Mouse (Mus musculus) heart, postnatal 10 days (tissue): Measurements from ENCODE around the gene Kif14. TPM values are rescaled to one million over a fixed set of nuclear protein-coding genes. Genes with fewer than 3 reads are reported as not detected.

Experiments
- DNase-seq, 2 experiments: peaks; one replicate each; pipeline ENCODE4 v3.0.0; 2021
- intact Hi-C: fragments of 180-260 bp; cut with DNase I; formaldehyde crosslinking; loops from one replicate; pipeline ENCODE4 v1.15.1; 2025
- total RNA-seq, 2 experiments: library from RNA; stranded (reverse); gene quantifications; 2 replicates each; pipeline ENCODE4 v1.2.3; 2021

Gene Kif14
- total RNA-seq, 2 experiments from 2014 or later: 1.9 to 2.8 TPM

- no peak for DNase-seq
Observed at GRCm38 (mm10) chr1:136580266-136580665, 114.1 kb downstream of the Kif14 start.

More at GRCm38 (mm10) chr1:136580266-136580665, 114.1 kb downstream of the Kif14 start:
- intact Hi-C loops: no loop called here

Other genes with a start within 250 kb of the Kif14 start
- gene Inava, start 232.1 kb upstream of the Kif14 start, total RNA-seq: under 1 TPM in 1 of 2 experiments, not detected in 1; 0.14 TPM
- gene Gpr25, start 205.5 kb upstream of the Kif14 start, total RNA-seq: not detected
- 10 to 100 TPM; 32.5 to 33.9 TPM for gene Camsap2, start 120.2 kb upstream of the Kif14 start, total RNA-seq
- gene Ddx59, start 51.1 kb upstream of the Kif14 start, total RNA-seq: 10 to 100 TPM in 1 of 2 experiments, 1 to 10 TPM in 1; 9.5 to 10.1 TPM
- 10 to 100 TPM; 12.1 to 14.8 TPM for gene Zfp281, start 158.6 kb downstream of the Kif14 start, total RNA-seq